Mouse (Mus musculus): ENCODE data around the gene Gnpnat1. TPM values are rescaled to one million over a fixed set of nuclear protein-coding genes. Genes with fewer than 3 reads are reported as not detected.

Gene Gnpnat1
- polyA plus RNA-seq, 1 experiment from 2014 or later = 22.6 TPM

DNA sequence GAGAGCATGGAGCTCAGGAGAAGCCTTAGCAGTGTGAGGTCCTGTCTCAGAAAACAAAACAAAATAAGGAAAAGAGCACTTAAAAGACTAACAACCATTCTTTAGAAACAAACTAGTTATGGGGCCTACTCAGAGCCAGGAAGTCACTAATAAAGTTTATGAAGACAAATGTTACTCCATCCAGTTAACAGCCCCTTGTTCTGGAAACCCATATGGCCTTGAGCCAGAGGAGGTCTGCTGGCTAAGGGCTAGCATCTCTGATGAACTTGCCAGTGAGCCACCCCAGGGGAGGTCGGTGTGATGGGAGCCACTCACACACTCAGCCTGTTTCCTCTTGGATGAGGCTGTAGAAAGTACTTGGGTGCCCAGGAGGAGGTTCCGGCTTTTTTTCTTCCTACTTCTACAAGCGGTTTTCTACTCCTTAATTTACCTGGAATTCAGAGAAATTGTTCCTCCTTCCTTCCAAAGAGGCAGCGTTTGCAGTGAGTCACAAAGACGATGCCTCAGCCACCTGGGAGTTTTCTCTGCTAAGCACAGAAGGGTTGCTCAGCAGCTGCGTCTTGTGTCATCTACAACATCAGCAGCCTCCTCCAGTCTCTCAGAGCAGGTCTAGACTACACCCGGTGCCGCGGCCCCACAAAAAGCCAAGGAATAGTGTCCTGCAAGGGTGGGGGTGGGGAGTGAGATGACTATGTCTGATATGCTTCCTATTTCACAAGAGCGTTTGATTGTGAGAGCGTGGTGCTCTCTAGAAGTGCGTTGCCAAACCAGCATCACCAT is 38.3 kb upstream of the Gnpnat1 start:
- no peak overlapping the region for H3K4me2 ChIP-seq (ENCODE audit: low read depth, low read length)
- no peak for ATAC-seq (replicated peaks; ENCODE audit: extremely low read depth, insufficient read depth, low FRiP score)
- H3K36me3 ChIP-seq (ENCODE audit: control insufficient read depth, insufficient read depth) = no peaks in the 10 kb centered on the region
- no peak overlapping the region for H3K27ac ChIP-seq (ENCODE audit: low read length)
- H3K27me3 ChIP-seq (ENCODE audit: control insufficient read depth, insufficient read depth, low read length) = no peaks in the 10 kb centered on the region
- no peak overlapping the region for H3K4me3 ChIP-seq (ENCODE audit: low read length)
- no peak overlapping the region for H3K9ac ChIP-seq (ENCODE audit: low read length)
- WGBS = 52% methylated on average over 12 of the region's 12 CpGs
- H3K9me3 ChIP-seq (replicated peaks; ENCODE audit: control insufficient read depth, low read length) = no peaks in the 10 kb centered on the region
- peaks cover 11% of the 10 kb centered on the region for H3K4me1 ChIP-seq (ENCODE audit: control insufficient read depth, insufficient read depth, low read length)

DNA sequence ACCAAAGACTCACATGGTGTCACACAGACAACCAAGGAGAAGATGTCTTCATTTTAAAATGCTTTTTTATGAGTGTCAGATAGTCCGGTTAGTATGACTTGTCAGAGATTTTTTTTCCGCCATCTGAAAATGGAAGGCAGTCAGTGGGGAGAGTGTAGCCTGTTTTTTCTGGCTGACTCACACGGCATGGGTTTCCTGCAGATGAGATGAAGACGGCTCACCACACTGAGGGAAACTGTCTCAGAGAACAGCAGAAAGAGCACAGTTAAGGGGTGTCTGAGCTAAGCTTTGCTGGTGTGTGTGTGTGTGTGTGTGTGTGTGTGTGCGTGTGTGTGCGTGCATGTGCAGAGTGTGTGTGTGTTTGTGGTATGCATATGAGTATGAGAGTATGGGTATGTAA is 36.6 kb upstream of the Gnpnat1 start:
- Histone ChIP-seq H3K9ac (ENCODE audit: low read length) (no peak overlapping the region), H3K27me3 (ENCODE audit: control insufficient read depth, insufficient read depth, low read length) (no peaks in the 10 kb centered on the region), H3K4me2 (ENCODE audit: low read depth, low read length) (no peak overlapping the region), H3K9me3 (replicated peaks; ENCODE audit: control insufficient read depth, low read length) (no peaks in the 10 kb centered on the region), H3K36me3 (ENCODE audit: control insufficient read depth, insufficient read depth) (no peaks in the 10 kb centered on the region), H3K4me1 (ENCODE audit: control insufficient read depth, insufficient read depth, low read length) (peaks cover 11% of the 10 kb centered on the region), H3K4me3 (ENCODE audit: low read length) (no peak overlapping the region), H3K27ac (ENCODE audit: low read length) (no peak overlapping the region)
- no peak for ATAC-seq (replicated peaks; ENCODE audit: extremely low read depth, insufficient read depth, low FRiP score)
- 62% methylated on average over 6 of the region's 6 CpGs for WGBS

DNA sequence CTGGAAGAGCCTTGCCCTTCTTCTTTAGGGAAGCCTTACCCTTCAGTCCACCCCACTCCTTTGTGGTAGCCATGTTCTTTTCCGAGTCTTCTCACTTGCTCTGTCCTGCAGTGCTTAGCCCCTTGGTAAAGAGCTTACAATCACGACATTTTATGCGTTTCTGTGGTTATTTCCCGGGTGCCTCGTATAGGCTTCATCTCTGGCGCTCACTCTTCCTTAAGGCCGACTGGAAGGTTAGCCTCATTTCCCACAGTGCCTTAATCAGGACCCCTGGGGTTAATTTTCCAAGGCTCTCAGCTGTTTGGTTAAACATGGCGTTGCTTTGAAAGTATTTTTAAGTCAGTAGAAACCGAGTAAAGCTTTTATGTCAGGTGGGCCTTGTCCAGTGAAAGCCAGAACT is 34.7 kb upstream of the Gnpnat1 start:
- Histone ChIP-seq H3K36me3 (ENCODE audit: control insufficient read depth, insufficient read depth) (no peaks in the 10 kb centered on the region), H3K4me1 (ENCODE audit: control insufficient read depth, insufficient read depth, low read length) (no peaks in the 10 kb centered on the region), H3K27me3 (ENCODE audit: control insufficient read depth, insufficient read depth, low read length) (no peaks in the 10 kb centered on the region), H3K4me2 (ENCODE audit: low read depth, low read length) (no peak overlapping the region), H3K4me3 (ENCODE audit: low read length) (no peak overlapping the region), H3K9me3 (replicated peaks; ENCODE audit: control insufficient read depth, low read length) (no peaks in the 10 kb centered on the region), H3K9ac (ENCODE audit: low read length) (no peak overlapping the region), H3K27ac (ENCODE audit: low read length) (no peak overlapping the region)
- ATAC-seq (replicated peaks; ENCODE audit: extremely low read depth, insufficient read depth, low FRiP score) = no peak
- WGBS = 75% methylated on average over 9 of the region's 9 CpGs

DNA sequence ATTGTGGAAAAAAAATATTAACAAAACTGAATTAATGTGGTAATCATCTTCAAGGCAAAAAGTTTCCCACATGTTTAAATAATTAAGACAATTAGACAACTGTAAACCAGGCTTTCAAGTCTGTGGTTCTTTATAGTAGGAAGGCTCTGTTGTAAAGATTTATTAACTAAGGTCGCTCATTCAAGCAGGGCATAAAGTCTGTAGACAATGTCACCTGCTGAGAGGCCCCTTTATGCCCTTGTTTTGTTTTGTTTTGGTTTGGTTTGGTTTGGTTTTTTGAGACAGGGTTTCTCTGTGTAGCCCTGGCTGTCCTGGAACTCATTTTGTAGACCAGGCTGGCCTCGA is 34.2 kb upstream of the Gnpnat1 start:
- 93% methylated on average over 2 of the region's 2 CpGs for WGBS
- H3K36me3 ChIP-seq (ENCODE audit: control insufficient read depth, insufficient read depth) = no peaks in the 10 kb centered on the region
- no peaks in the 10 kb centered on the region for H3K9me3 ChIP-seq (replicated peaks; ENCODE audit: control insufficient read depth, low read length)
- ATAC-seq (replicated peaks; ENCODE audit: extremely low read depth, insufficient read depth, low FRiP score) = no peak
- no peaks in the 10 kb centered on the region for H3K4me1 ChIP-seq (ENCODE audit: control insufficient read depth, insufficient read depth, low read length)
- no peak overlapping the region for H3K4me2 ChIP-seq (ENCODE audit: low read depth, low read length)
- H3K9ac ChIP-seq (ENCODE audit: low read length) = no peak overlapping the region
- H3K27ac ChIP-seq (ENCODE audit: low read length) = no peak overlapping the region
- H3K4me3 ChIP-seq (ENCODE audit: low read length) = no peak overlapping the region
- H3K27me3 ChIP-seq (ENCODE audit: control insufficient read depth, insufficient read depth, low read length) = no peaks in the 10 kb centered on the region

DNA sequence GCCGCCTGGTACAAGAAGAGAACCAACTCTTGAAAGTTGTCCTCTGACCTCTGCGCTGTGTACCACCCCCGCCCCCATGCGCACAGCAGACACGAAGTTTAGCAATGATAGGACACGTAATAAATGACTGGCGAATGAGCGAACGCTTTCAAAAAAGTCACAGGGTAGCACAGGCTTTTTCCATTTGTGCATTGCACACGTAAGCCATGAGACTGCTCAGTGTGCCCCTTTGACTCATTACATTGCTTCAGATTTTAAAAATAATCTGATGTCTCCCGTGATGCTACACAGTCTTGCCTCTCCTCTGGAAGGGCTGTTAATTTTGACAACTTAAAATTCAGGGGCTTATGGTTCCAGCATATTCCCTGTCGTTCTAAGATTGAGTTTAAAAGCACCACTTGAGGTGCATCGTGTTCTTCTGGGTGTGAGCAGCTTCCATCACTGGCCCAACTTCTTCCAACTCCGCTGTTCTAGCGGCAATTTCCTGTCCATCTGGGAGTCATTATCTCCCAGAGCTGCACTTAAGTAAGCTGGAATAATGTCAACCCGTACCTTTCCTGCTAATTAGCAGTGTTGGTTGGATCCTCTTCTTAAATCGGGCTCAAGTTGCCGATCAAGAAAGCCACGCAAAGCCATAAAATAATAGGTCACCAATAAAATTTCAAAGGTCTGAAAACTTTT is 33.7 kb upstream of the Gnpnat1 start:
- H3K27ac ChIP-seq (ENCODE audit: low read length) = no peak overlapping the region
- no peaks in the 10 kb centered on the region for H3K9me3 ChIP-seq (replicated peaks; ENCODE audit: control insufficient read depth, low read length)
- no peak overlapping the region for H3K4me2 ChIP-seq (ENCODE audit: low read depth, low read length)
- H3K36me3 ChIP-seq (ENCODE audit: control insufficient read depth, insufficient read depth) = no peaks in the 10 kb centered on the region
- no peaks in the 10 kb centered on the region for H3K27me3 ChIP-seq (ENCODE audit: control insufficient read depth, insufficient read depth, low read length)
- ATAC-seq (replicated peaks; ENCODE audit: extremely low read depth, insufficient read depth, low FRiP score) = no peak
- WGBS = 76% methylated on average over 19 of the region's 19 CpGs
- no peak overlapping the region for H3K9ac ChIP-seq (ENCODE audit: low read length)
- no peak overlapping the region for H3K4me3 ChIP-seq (ENCODE audit: low read length)
- H3K4me1 ChIP-seq (ENCODE audit: control insufficient read depth, insufficient read depth, low read length) = no peaks in the 10 kb centered on the region

DNA sequence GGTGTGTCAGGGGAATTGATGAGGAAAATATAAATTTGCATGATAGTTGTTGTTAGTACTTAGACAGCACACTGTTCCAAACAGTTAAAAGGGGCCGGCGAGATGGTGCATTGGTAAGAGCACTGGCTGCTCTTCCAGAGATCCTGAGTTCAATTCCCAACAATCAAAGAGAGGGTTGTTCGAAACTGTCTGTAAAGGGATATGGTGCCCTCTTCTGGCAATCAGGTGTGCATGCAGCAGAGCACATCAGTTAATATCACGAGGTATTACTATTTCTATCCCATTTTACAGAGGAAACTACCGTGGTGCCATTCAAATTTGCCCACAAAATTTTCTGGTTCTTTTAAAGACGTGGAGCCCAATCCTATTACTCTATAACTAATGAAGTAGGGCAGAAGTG is 29.5 kb upstream of the Gnpnat1 start:
- no peaks in the 10 kb centered on the region for H3K4me1 ChIP-seq (ENCODE audit: control insufficient read depth, insufficient read depth, low read length)
- peaks cover 9% of the 10 kb centered on the region for H3K9me3 ChIP-seq (replicated peaks; ENCODE audit: control insufficient read depth, low read length)
- 65% methylated on average over 6 of the region's 6 CpGs for WGBS
- ATAC-seq (replicated peaks; ENCODE audit: extremely low read depth, insufficient read depth, low FRiP score) = no peak
- H3K27me3 ChIP-seq (ENCODE audit: control insufficient read depth, insufficient read depth, low read length) = no peaks in the 10 kb centered on the region
- no peak overlapping the region for H3K9ac ChIP-seq (ENCODE audit: low read length)
- H3K27ac ChIP-seq (ENCODE audit: low read length) = no peak overlapping the region
- no peak overlapping the region for H3K4me2 ChIP-seq (ENCODE audit: low read depth, low read length)
- H3K4me3 ChIP-seq (ENCODE audit: low read length) = no peak overlapping the region
- H3K36me3 ChIP-seq (ENCODE audit: control insufficient read depth, insufficient read depth) = no peaks in the 10 kb centered on the region

DNA sequence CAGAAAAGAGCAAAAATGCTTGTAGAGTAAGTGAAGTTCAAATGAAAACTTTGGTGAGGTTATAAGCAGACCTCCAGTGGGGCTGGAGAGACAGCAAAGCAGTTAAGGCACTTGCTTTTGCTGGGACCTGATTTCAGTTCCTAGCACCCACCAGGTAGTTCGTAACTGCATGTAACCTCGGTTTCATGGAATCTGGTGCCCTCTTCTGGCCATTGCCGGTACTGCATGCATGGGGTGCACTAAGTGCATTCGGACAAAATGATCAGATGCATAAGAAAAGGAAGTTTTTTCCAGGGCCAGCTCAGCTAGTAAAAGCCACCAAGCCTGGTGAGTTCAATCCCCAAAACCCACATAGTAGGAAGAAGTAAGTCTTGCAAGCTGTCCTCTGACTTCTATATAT is 27.3 kb upstream of the Gnpnat1 start:
- H3K4me2 ChIP-seq (ENCODE audit: low read depth, low read length) = no peak overlapping the region
- no peaks in the 10 kb centered on the region for H3K27me3 ChIP-seq (ENCODE audit: control insufficient read depth, insufficient read depth, low read length)
- no peak overlapping the region for H3K27ac ChIP-seq (ENCODE audit: low read length)
- peaks cover 13% of the 10 kb centered on the region for H3K9me3 ChIP-seq (replicated peaks; ENCODE audit: control insufficient read depth, low read length)
- no peak for ATAC-seq (replicated peaks; ENCODE audit: extremely low read depth, insufficient read depth, low FRiP score)
- H3K4me3 ChIP-seq (ENCODE audit: low read length) = no peak overlapping the region
- 66% methylated on average over 4 of the region's 4 CpGs for WGBS
- no peaks in the 10 kb centered on the region for H3K36me3 ChIP-seq (ENCODE audit: control insufficient read depth, insufficient read depth)
- H3K9ac ChIP-seq (ENCODE audit: low read length) = no peak overlapping the region
- no peaks in the 10 kb centered on the region for H3K4me1 ChIP-seq (ENCODE audit: control insufficient read depth, insufficient read depth, low read length)

DNA sequence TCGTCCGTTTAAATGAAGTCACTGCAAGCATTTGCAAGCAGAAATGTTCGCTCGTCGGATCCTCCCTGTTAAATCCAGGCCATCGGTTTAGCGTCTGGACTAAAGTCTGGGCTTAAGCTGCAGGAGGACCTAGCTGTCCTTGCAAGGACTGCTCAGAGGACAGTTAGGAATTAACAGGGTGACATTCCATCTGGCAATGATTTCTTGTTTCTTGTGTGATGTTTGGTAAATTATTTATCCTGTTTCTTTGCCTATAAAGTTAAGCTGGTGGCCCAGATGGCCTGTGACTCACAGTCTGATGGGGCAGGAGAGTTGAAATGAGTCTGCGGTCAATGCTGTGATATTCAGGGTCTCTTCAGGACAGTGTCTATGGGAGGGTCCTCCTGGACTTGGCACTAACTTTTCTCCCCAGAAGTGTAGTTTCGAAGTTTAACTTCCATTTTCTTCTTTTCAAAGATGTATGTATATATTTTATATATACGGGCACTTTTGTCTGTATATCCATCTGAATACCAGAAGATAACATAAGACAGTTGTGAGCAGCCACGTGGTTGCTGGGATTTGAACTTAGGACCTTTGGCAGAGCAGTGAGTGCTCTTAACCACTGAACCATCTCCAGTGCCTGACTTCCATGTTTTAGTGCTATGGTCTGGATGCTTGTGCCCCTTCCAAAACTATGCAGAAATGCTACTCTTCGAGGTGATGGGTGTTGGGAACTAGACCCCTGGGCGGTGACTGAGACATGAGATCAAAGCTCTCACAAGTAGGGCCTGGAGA is 25.5 kb upstream of the Gnpnat1 start:
- Histone ChIP-seq H3K27ac (ENCODE audit: low read length) (no peak overlapping the region), H3K9me3 (replicated peaks; ENCODE audit: control insufficient read depth, low read length) (peaks cover 17% of the 10 kb centered on the region), H3K4me3 (ENCODE audit: low read length) (no peak overlapping the region), H3K9ac (ENCODE audit: low read length) (no peak overlapping the region), H3K36me3 (ENCODE audit: control insufficient read depth, insufficient read depth) (no peaks in the 10 kb centered on the region), H3K4me1 (ENCODE audit: control insufficient read depth, insufficient read depth, low read length) (no peaks in the 10 kb centered on the region), H3K27me3 (ENCODE audit: control insufficient read depth, insufficient read depth, low read length) (no peaks in the 10 kb centered on the region), H3K4me2 (ENCODE audit: low read depth, low read length) (no peak overlapping the region)
- 88% methylated on average over 13 of the region's 13 CpGs for WGBS
- ATAC-seq (replicated peaks; ENCODE audit: extremely low read depth, insufficient read depth, low FRiP score) = no peak

DNA sequence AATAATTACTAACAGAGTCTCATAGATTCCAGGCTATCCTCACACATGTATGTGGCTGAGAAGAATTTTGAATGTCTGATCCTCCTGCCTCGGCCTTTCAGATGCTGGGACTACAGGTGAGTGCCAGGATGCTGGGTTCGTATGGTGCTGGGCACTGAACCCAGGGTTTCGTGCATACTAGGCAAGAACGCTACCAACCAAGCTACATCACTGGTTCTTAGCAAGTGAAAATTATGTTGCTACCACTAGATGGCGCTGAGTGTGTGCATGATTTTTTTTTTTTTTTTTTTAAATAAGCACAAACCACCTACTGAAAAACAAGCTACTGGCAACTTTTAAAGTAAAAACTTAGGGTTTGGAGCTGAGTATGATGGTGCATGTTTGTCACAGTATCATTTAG is 18.5 kb upstream of the Gnpnat1 start:
- WGBS = 8% methylated on average over 5 of the region's 5 CpGs
- no peak overlapping the region for H3K27ac ChIP-seq (ENCODE audit: low read length)
- no peak overlapping the region for H3K4me3 ChIP-seq (ENCODE audit: low read length)
- H3K4me1 ChIP-seq (ENCODE audit: control insufficient read depth, insufficient read depth, low read length) = peaks cover 2% of the 10 kb centered on the region; the same call in 1 of the 2 replicates
- peaks cover 8% of the 10 kb centered on the region for H3K9me3 ChIP-seq (replicated peaks; ENCODE audit: control insufficient read depth, low read length)
- H3K36me3 ChIP-seq (ENCODE audit: control insufficient read depth, insufficient read depth) = no peaks in the 10 kb centered on the region
- no peak for ATAC-seq (replicated peaks; ENCODE audit: extremely low read depth, insufficient read depth, low FRiP score)
- no peaks in the 10 kb centered on the region for H3K27me3 ChIP-seq (ENCODE audit: control insufficient read depth, insufficient read depth, low read length)
- H3K9ac ChIP-seq (ENCODE audit: low read length) = no peak overlapping the region
- H3K4me2 ChIP-seq (ENCODE audit: low read depth, low read length) = no peak overlapping the region

Data from heart, embryonic 16.5 days (tissue).